Mouse (Mus musculus): ENCODE data around the gene Grin3a. TPM values are rescaled to one million over a fixed set of nuclear protein-coding genes. Genes with fewer than 3 reads are reported as not detected.

Gene Grin3a
- total RNA-seq (2023): not detected

DNA sequence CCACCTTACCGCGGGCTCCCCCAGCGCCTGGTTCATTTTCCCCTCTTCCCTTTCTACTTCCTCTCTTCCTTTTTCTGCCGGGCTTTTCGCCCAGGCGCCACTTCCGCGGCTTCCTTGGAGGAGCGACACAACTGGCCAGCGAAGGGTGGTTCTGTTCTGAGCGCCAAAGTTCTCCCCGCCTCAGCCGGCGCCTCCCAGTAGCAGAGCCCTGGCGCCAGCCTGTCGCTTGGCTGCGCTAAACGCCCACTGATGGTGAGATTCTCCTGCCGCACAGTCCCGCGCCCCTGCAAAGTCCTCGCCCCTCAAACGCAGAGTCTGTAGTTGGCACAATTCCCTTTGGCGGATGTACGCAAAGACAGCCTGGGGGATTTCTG lies at the start of gene Grin3a:
Grin3a (minus strand) TSS at position 133 of the 374 bp plus-strand sequence.

DNA sequence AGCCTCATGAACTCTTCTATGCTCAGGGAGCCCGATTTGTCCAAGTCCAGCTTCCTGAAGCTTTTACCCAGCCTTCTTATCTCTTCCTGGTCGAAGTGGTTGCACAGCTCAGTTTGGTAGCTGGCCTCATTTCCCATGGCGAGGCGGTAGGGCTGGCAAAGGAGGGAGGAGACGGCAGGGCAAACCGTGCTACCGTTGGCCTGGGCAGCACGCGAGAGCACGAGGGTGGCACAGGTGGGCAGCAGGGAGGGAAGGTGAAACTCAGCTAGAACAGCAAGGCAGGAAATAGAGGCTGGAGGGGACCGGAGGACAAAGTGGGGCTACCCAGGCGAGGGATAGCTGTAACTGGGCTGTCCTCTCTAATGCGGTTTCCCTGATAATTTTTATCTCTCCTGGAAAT lies 163.7 kb downstream of the Grin3a start, which contains the start of gene Ppp3r2:
Ppp3r2 (minus strand) TSS at position 213 of the 400 bp plus-strand sequence.

DNA sequence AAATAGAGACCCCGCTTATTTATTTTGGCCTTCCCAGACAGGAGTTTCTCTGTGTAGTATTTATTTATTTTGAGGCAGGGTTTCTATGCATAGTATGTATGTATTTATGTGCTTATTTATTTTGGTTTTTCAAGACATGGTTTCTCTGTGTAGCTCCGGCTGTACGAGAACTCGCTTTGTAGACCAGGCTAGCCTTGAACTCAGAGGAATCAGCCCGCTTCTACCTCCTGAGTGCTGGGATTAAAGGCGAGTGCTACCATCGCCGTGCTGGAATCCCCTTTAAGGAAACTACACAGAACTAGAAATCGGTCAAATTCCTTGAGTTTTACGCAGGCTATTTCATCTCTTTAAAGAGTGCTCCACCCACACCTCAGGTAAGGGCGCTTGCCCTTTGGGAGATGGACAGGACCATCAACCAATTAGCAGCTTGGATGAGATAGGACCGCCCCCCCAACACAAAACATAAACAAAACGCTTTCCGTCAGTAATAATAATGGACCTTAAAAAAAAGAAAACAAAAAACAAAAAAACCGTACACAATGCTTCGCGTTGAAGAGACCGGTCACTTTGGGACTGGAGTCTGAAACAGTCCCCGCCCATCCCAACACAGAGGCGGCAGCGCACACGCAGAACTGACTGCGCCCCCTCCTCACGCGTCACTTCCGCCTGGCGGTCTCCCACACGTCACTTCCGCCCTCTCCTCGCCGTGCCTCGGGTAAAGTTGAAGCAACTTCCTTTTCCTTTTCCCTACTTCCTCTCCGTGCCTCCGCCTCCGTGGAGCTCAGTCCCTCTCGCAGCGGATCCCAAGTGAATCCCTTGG lies 214.0 kb downstream of the Grin3a start, which contains the start of gene Rnf20:
Rnf20 (plus strand) TSS at position 688 of the 820 bp plus-strand sequence.

Other genes starting within 250 kb of the Grin3a start
- gene Tmem246, start 247.9 kb downstream of the Grin3a start, total RNA-seq (2023): not detected
- gene Rnf20, start 213.7 kb downstream of the Grin3a start, total RNA-seq (2023): 100 to 1,000 TPM; 154 to 155 TPM
- gene Ppp3r2, start 163.7 kb downstream of the Grin3a start, total RNA-seq (2023): not detected

All from B cell, adult 67 days (primary cell).